Mouse (Mus musculus): ENCODE data around the gene H2-Ke6.
A peak's percentile ranks its signal among the peaks of the same experiment; 100 is the strongest.

DNA sequence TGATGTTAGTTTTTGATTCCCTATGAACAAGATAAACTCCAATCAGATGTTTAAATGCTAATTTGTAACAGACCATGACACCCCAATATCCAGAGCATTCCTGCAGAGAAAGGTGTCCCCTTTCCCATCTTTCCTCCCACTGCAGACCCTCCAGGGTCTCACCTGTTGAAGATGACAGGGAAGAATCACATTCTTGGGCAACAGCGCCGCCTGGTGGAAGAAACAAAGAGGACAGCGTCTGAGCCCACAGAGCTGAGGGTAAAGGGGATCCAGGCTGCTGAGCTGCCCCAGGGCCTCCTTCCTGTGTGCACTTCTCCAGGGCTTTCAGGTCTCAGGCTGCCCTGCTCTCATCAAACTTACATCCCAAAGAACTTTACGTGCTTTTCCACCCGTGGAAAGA lies 24.4 kb downstream of the H2-Ke6 start:
- peak; percentile 77; the same call in 1 of the 2 replicates for TF ChIP-seq CTCF (IDR thresholded peaks at IDR 0.05; ENCODE audit: borderline replicate concordance, control insufficient read depth, extremely low read depth, insufficient read depth, low read length, poor library complexity)
- TF ChIP-seq POLR2A (IDR thresholded peaks at IDR 0.05; ENCODE audit: control insufficient read depth, extremely low read depth, insufficient read depth, low read length, poor library complexity): no peak

Measured in thymus, adult 2 months (tissue).